Mouse (Mus musculus) midbrain, embryonic 14.5 days (tissue): ENCODE results near the gene Lctl. TPM values are rescaled to one million over a fixed set of nuclear protein-coding genes. Genes with fewer than 3 reads are reported as not detected.

Experiments used
- ATAC-seq: fragments of 200-750 bp; cut with Nextera tagmentation; 2 replicates; pipeline ENCODE4 v1.8.0; 2017; ENCODE audit warnings: moderate number of reproducible peaks, moderate library complexity; ENCODE audit not compliant: low FRiP score, low TSS enrichment
- DNase-seq: peaks from one replicate; pipeline ENCODE4 v3.0.0-alpha.2; 2015
- H3K27ac ChIP-seq: fragments of 300-500 bp; sonication (generic); replicated peaks from 2 replicates; pipeline ENCODE4 v1.5.1; 2014; ENCODE audit warnings: mild to moderate bottlenecking, low read depth, low read length, moderate library complexity
- H3K27me3 ChIP-seq: fragments of 300-500 bp; sonication (generic); 2 replicates; pipeline ENCODE4 v1.6.1; 2014; ENCODE audit warnings: low read length, control low read depth, mixed read lengths; ENCODE audit not compliant: control insufficient read depth, insufficient read depth
- H3K36me3 ChIP-seq: fragments of 300-500 bp; sonication (generic); 2 replicates; pipeline ENCODE4 v1.6.1; 2014; ENCODE audit warnings: low read length, control low read depth; ENCODE audit not compliant: control insufficient read depth, insufficient read depth
- H3K4me1 ChIP-seq: fragments of 300-500 bp; sonication (generic); 2 replicates; pipeline ENCODE4 v1.6.1; 2014; ENCODE audit warnings: mild to moderate bottlenecking, antibody characterized with exemption, low read length, control low read depth; ENCODE audit not compliant: control insufficient read depth, insufficient read depth
- H3K4me2 ChIP-seq: fragments of 300-500 bp; sonication (generic); 2 replicates; pipeline ENCODE4 v1.6.1; 2014; ENCODE audit warnings: mild to moderate bottlenecking, low read length, moderate library complexity
- H3K4me3 ChIP-seq: fragments of 300-500 bp; sonication (generic); replicated peaks from 2 replicates; pipeline ENCODE4 v1.5.1; 2014; ENCODE audit warnings: low read depth, low read length
- H3K9ac ChIP-seq: fragments of 300-500 bp; sonication (generic); replicated peaks from 2 replicates; pipeline ENCODE4 v1.6.1; 2014; ENCODE audit warnings: mild to moderate bottlenecking, low read length, moderate library complexity
- H3K9me3 ChIP-seq: fragments of 300-500 bp; sonication (generic); 2 replicates; pipeline ENCODE4 v1.6.1; 2016; ENCODE audit warnings: low read length, control low read depth, mixed read lengths; ENCODE audit not compliant: control insufficient read depth
- WGBS: fragments of 180-500 bp; shearing (Covaris S2); extraction: QIAGEN DNeasy Blood & Tissue Kit; methylation state at CpG from one replicate; pipeline ENCODE4 v1.1.7; 2014; 5-methylcytosine and 5-hydroxymethylcytosine counted together
- polyA plus RNA-seq: library from polyadenylated mRNA; unstranded; fragments of >200 nt; fragmentation: Nextera tagmentation; extraction: Ambion mirVana; gene quantifications from 2 replicates; pipeline ENCODE4 v1.2.1, GENCODE M21; 2014

The Lctl gene
- polyA plus RNA-seq, result not detected in 2 replicates

DNA sequence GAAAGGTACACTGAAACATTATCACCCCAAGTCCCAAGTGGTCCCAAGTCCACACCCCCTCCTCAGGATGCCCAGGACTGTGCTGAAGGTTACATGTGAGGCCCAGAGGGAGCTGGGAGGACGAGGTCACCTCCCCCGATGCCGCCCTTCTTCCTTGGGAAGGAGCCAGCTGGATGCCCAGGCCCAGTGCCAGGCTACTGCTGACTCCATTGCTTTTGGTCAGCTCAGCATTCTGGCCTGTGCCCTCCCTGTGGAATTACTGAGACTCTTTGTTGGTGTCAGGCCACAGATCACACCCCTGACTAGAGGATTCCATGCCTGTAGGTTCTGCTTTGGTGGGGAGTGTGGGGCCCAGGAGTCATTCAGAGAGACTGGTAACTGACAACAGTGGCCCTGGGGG lies at the start of gene Lctl:
Gene Lctl, plus strand, starts transcription at position 272 of the 400 bp plus-strand sequence.
- Histone ChIP-seq H3K4me1 (no peaks in the 10 kb centered on the region), H3K36me3 (no peaks in the 10 kb centered on the region), H3K9me3 (no peaks in the 10 kb centered on the region), H3K4me2 (no peak within 1 kb of the TSS), H3K27me3 (no peaks in the 10 kb centered on the region), H3K4me3 (no peak within 1 kb of the TSS), H3K27ac (no peak within 1 kb of the TSS), H3K9ac (no peak within 1 kb of the TSS)
- no peak for ATAC-seq
- WGBS, result 88% methylated on average over 3 of the region's 3 CpGs
- DNase-seq, result no peak

GRCm38 (mm10) chr9:64067787-64068186 lies 49.2 kb upstream of the Lctl start:
- no peak overlapping the region for H3K4me2 ChIP-seq
- no peak overlapping the region for H3K4me3 ChIP-seq
- DNase-seq (no peak), ATAC-seq (no peak)
- H3K9me3 ChIP-seq, result no peaks in the 10 kb centered on the region
- no peak overlapping the region for H3K9ac ChIP-seq
- H3K27me3 ChIP-seq, result no peaks in the 10 kb centered on the region
- H3K36me3 ChIP-seq, result no peaks in the 10 kb centered on the region
- peaks cover 13% of the 10 kb centered on the region for H3K4me1 ChIP-seq
- H3K27ac ChIP-seq, result no peak overlapping the region
- WGBS, result 90% methylated on average over 5 of the region's 5 CpGs

GRCm38 (mm10) chr9:64068571-64068970 lies 48.4 kb upstream of the Lctl start:
- Histone ChIP-seq H3K4me1 (peaks cover 13% of the 10 kb centered on the region), H3K27ac (no peak overlapping the region), H3K9me3 (no peaks in the 10 kb centered on the region), H3K4me3 (no peak overlapping the region), H3K9ac (no peak overlapping the region), H3K4me2 (no peak overlapping the region), H3K27me3 (no peaks in the 10 kb centered on the region), H3K36me3 (no peaks in the 10 kb centered on the region)
- DNase-seq, result no peak
- ATAC-seq, result no peak
- 100% methylated on average over 1 of the region's 1 CpGs for WGBS

GRCm38 (mm10) chr9:64069131-64069530 lies 47.8 kb upstream of the Lctl start:
- Histone ChIP-seq H3K9me3 (no peaks in the 10 kb centered on the region), H3K27ac (no peak overlapping the region), H3K36me3 (no peaks in the 10 kb centered on the region), H3K4me2 (no peak overlapping the region), H3K4me3 (no peak overlapping the region), H3K27me3 (no peaks in the 10 kb centered on the region), H3K9ac (no peak overlapping the region), H3K4me1 (peaks cover 13% of the 10 kb centered on the region)
- WGBS, result 91% methylated on average over 5 of the region's 5 CpGs
- ATAC-seq (no peak), DNase-seq (no peak)

- no peak for DNase-seq
- no peak overlapping the region for H3K27ac ChIP-seq
- ATAC-seq, result no peak
- H3K4me3 ChIP-seq, result no peak overlapping the region
- H3K4me1 ChIP-seq, result peaks cover 13% of the 10 kb centered on the region
- no peaks in the 10 kb centered on the region for H3K27me3 ChIP-seq
- no peak overlapping the region for H3K4me2 ChIP-seq
- H3K9ac ChIP-seq, result no peak overlapping the region
- H3K9me3 ChIP-seq, result no peaks in the 10 kb centered on the region
- 90% methylated on average over 5 of the region's 5 CpGs for WGBS
- no peaks in the 10 kb centered on the region for H3K36me3 ChIP-seq
Observed at GRCm38 (mm10) chr9:64070674-64071073, 46.3 kb upstream of the Lctl start.

DNA sequence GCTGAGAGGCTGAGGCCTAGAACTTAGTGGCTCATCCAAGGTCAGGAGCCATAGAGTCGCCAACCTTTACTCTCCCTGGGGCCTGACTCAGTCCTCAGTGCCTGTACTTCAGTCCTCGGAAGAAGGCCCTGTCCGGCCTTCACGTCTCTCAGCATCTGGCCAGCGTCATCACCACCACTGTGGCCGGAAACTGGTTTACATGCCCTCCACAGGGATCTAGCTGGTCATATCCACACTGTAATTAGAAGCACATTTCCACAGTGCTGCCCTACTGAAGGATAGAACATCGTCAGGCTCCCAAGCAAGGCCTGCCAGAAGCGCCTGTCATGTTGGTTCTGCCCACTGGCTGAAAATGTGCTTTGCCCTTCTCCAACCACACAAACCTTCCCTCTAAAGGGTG lies 42.1 kb upstream of the Lctl start:
- H3K9me3 ChIP-seq, result no peaks in the 10 kb centered on the region
- no peak overlapping the region for H3K4me2 ChIP-seq
- 87% methylated on average over 8 of the region's 8 CpGs for WGBS
- H3K9ac ChIP-seq, result no peak overlapping the region
- no peaks in the 10 kb centered on the region for H3K27me3 ChIP-seq
- H3K36me3 ChIP-seq, result no peaks in the 10 kb centered on the region
- H3K4me1 ChIP-seq, result no peaks in the 10 kb centered on the region
- no peak overlapping the region for H3K27ac ChIP-seq
- ATAC-seq (no peak), DNase-seq (no peak)
- no peak overlapping the region for H3K4me3 ChIP-seq

GRCm38 (mm10) chr9:64076412-64076811 lies 40.5 kb upstream of the Lctl start:
- Histone ChIP-seq H3K9ac (no peak overlapping the region), H3K4me1 (no peaks in the 10 kb centered on the region), H3K4me3 (no peak overlapping the region), H3K27me3 (no peaks in the 10 kb centered on the region), H3K9me3 (no peaks in the 10 kb centered on the region), H3K27ac (no peak overlapping the region), H3K36me3 (no peaks in the 10 kb centered on the region), H3K4me2 (no peak overlapping the region)
- DNase-seq (no peak), ATAC-seq (no peak)
- WGBS, result 87% methylated on average over 2 of the region's 2 CpGs

DNA sequence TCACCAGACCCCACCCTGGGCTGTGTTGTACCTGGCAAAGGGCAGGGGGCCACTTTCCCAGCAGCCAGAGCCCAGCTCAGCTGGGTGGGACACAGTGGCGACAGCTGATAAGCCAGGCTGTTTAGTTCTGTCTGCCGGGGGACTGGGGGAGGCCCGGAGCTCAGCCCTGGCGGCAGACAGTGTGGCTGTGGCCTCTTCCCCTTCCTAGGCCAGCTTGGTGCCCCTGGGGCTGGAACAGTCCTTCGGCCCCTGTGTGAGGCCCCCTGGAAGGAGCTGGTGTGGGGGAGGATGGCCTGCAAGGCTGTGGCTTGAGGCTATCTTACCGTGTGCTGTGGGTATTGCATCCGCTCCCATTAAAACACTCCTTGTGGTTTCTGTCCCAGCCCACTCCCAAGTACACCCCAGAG lies 38.6 kb upstream of the Lctl start:
- H3K9me3 ChIP-seq, result no peaks in the 10 kb centered on the region
- peaks cover 4% of the 10 kb centered on the region; the same call in 1 of the 2 replicates for H3K27me3 ChIP-seq
- no peaks in the 10 kb centered on the region for H3K36me3 ChIP-seq
- H3K4me1 ChIP-seq, result no peaks in the 10 kb centered on the region
- H3K27ac ChIP-seq, result no peak overlapping the region
- no peak overlapping the region for H3K4me3 ChIP-seq
- no peak overlapping the region for H3K9ac ChIP-seq
- WGBS, result 65% methylated on average over 7 of the region's 7 CpGs
- no peak overlapping the region for H3K4me2 ChIP-seq
- no peak for ATAC-seq
- DNase-seq, result no peak

- Histone ChIP-seq H3K9me3 (no peaks in the 10 kb centered on the region), H3K4me2 (no peak overlapping the region), H3K4me1 (peaks cover 5% of the 10 kb centered on the region; the same call in 1 of the 2 replicates), H3K4me3 (no peak overlapping the region), H3K27me3 (peaks cover 13% of the 10 kb centered on the region), H3K27ac (no peak overlapping the region), H3K9ac (no peak overlapping the region), H3K36me3 (no peaks in the 10 kb centered on the region)
- DNase-seq (no peak), ATAC-seq (no peak)
- whole genome bisulfite sequencing, result 88% methylated on average over 6 of the region's 6 CpGs
Observed at GRCm38 (mm10) chr9:64079922-64080321, 37.0 kb upstream of the Lctl start.
